Mouse (Mus musculus): ENCODE data around the gene Ddx54.

- TF ChIP-seq NRF1 (IDR thresholded peaks at IDR 0.05; ENCODE audit: low read depth, low read length) = no peak
- TF ChIP-seq CTCF (conservative IDR thresholded peaks at IDR 0.05 in 1 of 2, IDR thresholded peaks at IDR 0.05 in 1 of 2; ENCODE audit: low read depth in 2 of 2, low read length in 2 of 2) = peak; percentile 61 to 78
- TF ChIP-seq EP300 (IDR thresholded peaks at IDR 0.05; ENCODE audit: low read length) = no peak
- TF ChIP-seq MYC (IDR thresholded peaks at IDR 0.05; ENCODE audit: low read depth, low read length) = no peak
- no peak for TF ChIP-seq MAZ (IDR thresholded peaks at IDR 0.05; ENCODE audit: low read depth, low read length)
- no peak for TF ChIP-seq GABPA (IDR thresholded peaks at IDR 0.05; ENCODE audit: insufficient replicate concordance, low read depth, low read length)
- TF ChIP-seq POLR2A (IDR thresholded peaks at IDR 0.05; ENCODE audit: low read depth, low read length) = no peak
- TF ChIP-seq POLR2AphosphoS2 (IDR thresholded peaks at IDR 0.05; ENCODE audit: low read depth, low read length) = no peak
- TF ChIP-seq E2F4 (IDR thresholded peaks at IDR 0.05; ENCODE audit: insufficient replicate concordance, low read depth, low read length) = no peak
- no peak for TF ChIP-seq MAX (IDR thresholded peaks at IDR 0.05; ENCODE audit: low read length)
- TF ChIP-seq KAT2A (IDR thresholded peaks at IDR 0.05; ENCODE audit: insufficient replicate concordance, low read length) = no peak
- no peak for TF ChIP-seq NELFE (IDR thresholded peaks at IDR 0.05; ENCODE audit: low read depth, low read length)
- TF ChIP-seq ZKSCAN1 (IDR thresholded peaks at IDR 0.05; ENCODE audit: borderline replicate concordance, low read depth, low read length) = no peak
These were observed 3.4 kb downstream of the Ddx54 start for GRCm38 (mm10) chr5:120615903-120616302.

All from CH12.LX (cell line).